Mouse (Mus musculus): ENCODE measurements around the gene Gm12886. TPM values are rescaled to one million over a fixed set of nuclear protein-coding genes. Genes with fewer than 3 reads are reported as not detected.

Gene Gm12886
- not detected for total RNA-seq (2021)

GRCm38 (mm10) chr4:121422999-121423398, at the start of gene Gm12886:
TSS of gene Gm12886 (minus strand) at chr4:121423099.
- intact Hi-C loops (cut with DNase I), result no loop called here
- DNase-seq, result no peak

Other genes with a start within 250 kb of the Gm12886 start
- gene Rlf, start 208.0 kb downstream of the Gm12886 start, total RNA-seq (2021), result 10 to 100 TPM; 35.8 to 36.2 TPM
- gene Gm12888, start 98.2 kb downstream of the Gm12886 start, total RNA-seq (2021), result not detected
- gene Gm12887, start 199.0 kb upstream of the Gm12886 start, total RNA-seq (2021), result not detected

Measured in left cerebral cortex, postnatal 4 days (tissue).